ENCODE assay signal across 11 mouse cellular contexts in the genomic region with DNA sequence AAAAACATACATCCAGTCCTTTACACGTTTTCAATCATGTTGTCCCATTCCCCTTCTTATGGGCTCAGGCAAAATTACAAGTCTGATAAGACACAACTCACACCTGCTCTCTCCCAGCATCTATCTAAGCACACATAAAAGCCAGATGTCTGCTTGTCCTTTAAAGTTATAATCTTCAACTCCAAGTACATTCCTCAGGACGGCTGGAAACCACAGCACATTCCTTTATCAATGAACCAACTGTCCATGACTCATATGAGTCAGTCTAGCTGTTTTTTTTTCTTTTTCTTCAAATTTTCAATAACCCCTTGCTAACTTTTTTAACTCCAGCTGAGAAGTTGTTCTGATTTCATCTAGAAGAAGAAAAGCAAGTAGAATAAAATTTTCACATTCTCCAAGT.
"Had no signal": no experiment of that assay in that cellular context is flagged by ENCODE, and none has a peak within 500 bp of the region (broad histone marks: within the 10 kb centered on the region; RNA-seq: fewer than 3 reads in every experiment).

No protein-coding gene starts in this region.

- H3K36me3 ChIP-seq: midbrain, embryonic 10.5 days; neural tube, embryonic 12.5 days had no signal

- H3K27me3 ChIP-seq: neural tube, embryonic 12.5 days had no signal

- H3K4me2 ChIP-seq: neural tube, embryonic 12.5 days had no signal

- DNase-seq: kidney, adult 9 months; kidney, postnatal 36 days; lung, adult 18-20 months; lung, postnatal 36 days; midbrain, embryonic 14.5 days; thymus, adult 18-20 months; thymus, postnatal 25 days had no signal

- H3K4me3 ChIP-seq: midbrain, embryonic 10.5 days; neural tube, embryonic 12.5 days had no signal

- H3K27ac ChIP-seq: kidney, postnatal 0 days; liver, embryonic 14.5 days; midbrain, embryonic 10.5 days; neural tube, embryonic 12.5 days had no signal
